Mouse (Mus musculus): ENCODE data around the gene Mustn1.

Mustn1 gene

GRCm38 (mm10) chr14:30880251-30880650 lies 1.3 kb downstream of the Mustn1 start:
- DNase-seq (ENCODE audit: low spot score), result no peak

- no peak for DNase-seq (ENCODE audit: low spot score)
Observed at GRCm38 (mm10) chr14:30880811-30881717, 2.1 kb downstream of the Mustn1 start.

GRCm38 (mm10) chr14:30881718-30882108 lies 2.7 kb downstream of the Mustn1 start:
- DNase-seq (ENCODE audit: low spot score), result no peak

- DNase-seq (ENCODE audit: low spot score), result no peak
Observed at GRCm38 (mm10) chr14:30885298-30885697, 6.3 kb downstream of the Mustn1 start.

- no peak for DNase-seq (ENCODE audit: low spot score)
Observed at GRCm38 (mm10) chr14:30886204-30886603, 7.2 kb downstream of the Mustn1 start, which contains the start of gene Itih4. Itih4 (plus strand) TSS chr14:30886476.

- no peak for DNase-seq (ENCODE audit: low spot score)
Observed at GRCm38 (mm10) chr14:30888271-30888732, 9.3 kb downstream of the Mustn1 start.

- DNase-seq (ENCODE audit: low spot score), result no peak
Observed at GRCm38 (mm10) chr14:30899972-30900371, 21.0 kb downstream of the Mustn1 start.

GRCm38 (mm10) chr14:30902628-30903027 lies 23.6 kb downstream of the Mustn1 start:
- no peak for DNase-seq (ENCODE audit: low spot score)

GRCm38 (mm10) chr14:30903036-30903435 lies 24.0 kb downstream of the Mustn1 start:
- DNase-seq (ENCODE audit: low spot score), result no peak

GRCm38 (mm10) chr14:30904307-30904706 lies 25.3 kb downstream of the Mustn1 start:
- no peak for DNase-seq (ENCODE audit: low spot score)

- DNase-seq (ENCODE audit: low spot score), result no peak
Observed at GRCm38 (mm10) chr14:30906001-30906400, 27.0 kb downstream of the Mustn1 start.

- DNase-seq (ENCODE audit: low spot score), result no peak
Observed at GRCm38 (mm10) chr14:30907814-30908265, 28.8 kb downstream of the Mustn1 start.

- no peak for DNase-seq (ENCODE audit: low spot score)
Observed at GRCm38 (mm10) chr14:30911141-30911540, 32.1 kb downstream of the Mustn1 start.

GRCm38 (mm10) chr14:30912641-30913040 lies 33.6 kb downstream of the Mustn1 start:
- DNase-seq (ENCODE audit: low spot score), result no peak

GRCm38 (mm10) chr14:30913404-30913803 lies 34.4 kb downstream of the Mustn1 start:
- no peak for DNase-seq (ENCODE audit: low spot score)

- no peak for DNase-seq (ENCODE audit: low spot score)
Observed at GRCm38 (mm10) chr14:30916516-30916915, 37.5 kb downstream of the Mustn1 start.

- no peak for DNase-seq (ENCODE audit: low spot score)
Observed at GRCm38 (mm10) chr14:30922053-30922670, 43.2 kb downstream of the Mustn1 start.

GRCm38 (mm10) chr14:30923375-30924105 lies 44.5 kb downstream of the Mustn1 start, which contains the start of gene Itih3:
Itih3 (minus strand) TSS chr14:30923760.
- DNase-seq (ENCODE audit: low spot score), result no peak

GRCm38 (mm10) chr14:30925492-30925891 lies 46.5 kb downstream of the Mustn1 start:
- DNase-seq (ENCODE audit: low spot score), result no peak

- no peak for DNase-seq (ENCODE audit: low spot score)
Observed at GRCm38 (mm10) chr14:30930386-30930785, 51.4 kb downstream of the Mustn1 start.
